Mouse (Mus musculus) stomach, embryonic 14.5 days (tissue): ENCODE data around the gene Ifrd2. TPM values are rescaled to one million over a fixed set of nuclear protein-coding genes. Genes with fewer than 3 reads are reported as not detected.

ENCODE experiments used
- ATAC-seq: fragments of 200-750 bp; cut with Nextera tagmentation; 2 replicates; pipeline ENCODE4 v1.8.0; 2017; ENCODE audit warnings: low read depth, moderate TSS enrichment; ENCODE audit not compliant: insufficient number of reproducible peaks, insufficient read depth, low FRiP score
- H3K27ac ChIP-seq: fragments of 300-500 bp; sonication (generic); 2 replicates; pipeline ENCODE4 v1.5.1; 2014; ENCODE audit warnings: mild to moderate bottlenecking, low read length, moderate library complexity, mixed read lengths
- H3K27me3 ChIP-seq: fragments of 300-500 bp; sonication (generic); 2 replicates; pipeline ENCODE4 v1.6.1; 2014; ENCODE audit warnings: low read length, control low read depth, mixed read lengths; ENCODE audit not compliant: control insufficient read depth, insufficient read depth
- H3K36me3 ChIP-seq: fragments of 300-500 bp; sonication (generic); 2 replicates; pipeline ENCODE4 v1.6.1; 2014; ENCODE audit warnings: mild to moderate bottlenecking, control low read depth, low read length, moderate library complexity, mixed read lengths; ENCODE audit not compliant: control insufficient read depth, insufficient read depth
- H3K4me1 ChIP-seq: fragments of 300-500 bp; sonication (generic); 2 replicates; pipeline ENCODE4 v1.6.1; 2014; ENCODE audit warnings: low read length, control low read depth, mixed read lengths; ENCODE audit not compliant: control insufficient read depth, insufficient read depth
- H3K4me2 ChIP-seq: fragments of 300-500 bp; sonication (generic); replicated peaks from 2 replicates; pipeline ENCODE4 v1.6.1; 2014; ENCODE audit warnings: low read depth, low read length, control low read depth
- H3K4me3 ChIP-seq: fragments of 300-500 bp; sonication (generic); 2 replicates; pipeline ENCODE4 v1.5.1; 2014; ENCODE audit warnings: low read depth, low read length, control low read depth
- H3K9ac ChIP-seq: fragments of 300-500 bp; sonication (generic); replicated peaks from 2 replicates; pipeline ENCODE4 v1.6.1; 2014; ENCODE audit warnings: low read depth, mild to moderate bottlenecking, control low read depth, low read length, moderate library complexity, mixed read lengths
- H3K9me3 ChIP-seq: fragments of 300-500 bp; sonication (generic); 2 replicates; pipeline ENCODE4 v1.6.1; 2016; ENCODE audit warnings: low read depth, low read length, control low read depth; ENCODE audit not compliant: control insufficient read depth
- WGBS: fragments of 180-500 bp; shearing (Covaris S2); extraction: QIAGEN DNeasy Blood & Tissue Kit; methylation state at CpG from one replicate; pipeline ENCODE4 v1.1.7; 2014; 5-methylcytosine and 5-hydroxymethylcytosine counted together
- polyA plus RNA-seq: library from polyadenylated mRNA; unstranded; fragments of >200 nt; fragmentation: Nextera tagmentation; extraction: Ambion mirVana; gene quantifications from 2 replicates; pipeline ENCODE4 v1.2.1, GENCODE M21; 2014

Gene Ifrd2
- polyA plus RNA-seq, 1 experiment from 2014 or later = 61.1 TPM

DNA sequence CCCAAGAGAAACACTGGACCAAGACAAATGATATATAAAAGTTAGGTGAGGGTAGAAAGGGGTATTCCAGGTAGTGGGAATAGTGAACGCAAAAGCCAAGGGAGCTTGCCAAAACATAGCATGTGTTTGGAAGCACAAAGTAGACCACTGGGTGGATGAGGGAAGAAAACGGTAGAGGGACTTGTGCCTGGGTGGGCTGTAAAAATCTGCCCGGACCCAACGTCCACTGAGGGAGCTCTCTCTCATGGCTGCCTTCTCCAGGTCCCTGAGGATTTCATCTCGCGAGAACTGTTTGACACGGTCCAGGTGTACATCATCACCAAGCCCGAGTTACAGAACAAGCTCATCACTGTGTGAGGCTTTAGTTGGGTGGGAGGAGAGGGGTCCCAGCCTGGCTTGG, 44.7 kb upstream of the Ifrd2 start:
- Histone ChIP-seq H3K36me3 (peaks cover 39% of the 10 kb centered on the region), H3K9me3 (no peaks in the 10 kb centered on the region), H3K27me3 (no peaks in the 10 kb centered on the region), H3K4me3 (peak overlapping the region; percentile 54), H3K4me1 (peaks cover 19% of the 10 kb centered on the region), H3K4me2 (peak overlapping the region; percentile 64), H3K9ac (no peak overlapping the region), H3K27ac (peak overlapping the region; percentile 21; the same call in 1 of the 2 replicates)
- WGBS = 20% methylated on average over 8 of the region's 8 CpGs
- no peak for ATAC-seq

DNA sequence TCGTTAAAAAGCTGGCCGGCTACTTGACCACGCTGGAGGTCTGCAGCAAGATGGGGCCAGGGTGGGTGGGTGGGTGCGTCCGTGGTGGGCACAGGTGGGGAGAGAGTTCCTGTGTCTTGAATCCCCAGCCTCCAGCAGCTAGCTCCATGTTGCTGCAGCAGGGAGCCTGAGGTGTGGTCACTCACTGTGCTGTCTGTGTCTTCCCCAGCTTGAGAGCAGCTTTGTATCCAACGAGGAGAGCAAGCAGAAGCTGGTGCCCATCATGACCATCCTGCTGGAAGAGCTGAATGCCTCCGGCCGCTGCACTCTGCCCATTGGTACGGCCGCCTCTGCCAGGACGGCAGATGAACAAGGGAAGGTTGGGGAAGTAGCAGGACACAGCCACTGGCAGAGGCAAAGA, 44.1 kb upstream of the Ifrd2 start:
- peak overlapping the region; percentile 64; the same call in 1 of the 2 replicates for H3K4me2 ChIP-seq
- no peaks in the 10 kb centered on the region for H3K27me3 ChIP-seq
- 80% methylated on average over 11 of the region's 11 CpGs for WGBS
- H3K4me1 ChIP-seq = peaks cover 19% of the 10 kb centered on the region
- ATAC-seq = no peak
- no peak overlapping the region for H3K27ac ChIP-seq
- peaks cover 33% of the 10 kb centered on the region for H3K36me3 ChIP-seq
- H3K9ac ChIP-seq = no peak overlapping the region; the same call in 1 of the 2 replicates
- H3K4me3 ChIP-seq = peak overlapping the region; percentile 54; the same call in 1 of the 2 replicates
- no peaks in the 10 kb centered on the region for H3K9me3 ChIP-seq

DNA sequence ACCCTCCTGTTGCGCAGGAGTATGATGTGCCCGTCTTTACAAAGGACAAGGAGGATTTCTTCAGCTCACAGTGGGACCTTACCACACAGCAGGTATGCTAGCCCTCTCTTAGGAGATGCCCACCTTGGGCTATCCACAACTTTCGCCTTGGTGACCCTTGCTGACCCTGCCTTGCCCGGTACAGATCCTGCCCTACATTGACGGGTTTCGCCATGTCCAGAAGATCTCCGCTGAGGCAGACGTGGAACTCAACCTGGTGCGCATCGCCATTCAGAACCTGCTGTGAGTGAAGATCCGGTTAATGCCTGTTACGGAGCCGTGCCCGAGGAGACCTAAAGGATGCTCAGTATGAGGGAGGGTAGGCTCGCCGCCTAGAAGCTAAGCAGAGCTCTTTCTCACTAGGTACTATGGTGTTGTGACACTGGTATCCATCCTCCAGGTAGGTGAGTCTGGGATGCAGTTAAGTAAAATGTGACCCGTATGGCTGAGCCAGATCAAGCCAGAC, 43.2 kb upstream of the Ifrd2 start:
- Histone ChIP-seq H3K9ac (no peak overlapping the region), H3K4me2 (no peak overlapping the region), H3K27ac (no peak overlapping the region), H3K36me3 (peaks cover 24% of the 10 kb centered on the region), H3K4me3 (no peak overlapping the region), H3K27me3 (no peaks in the 10 kb centered on the region), H3K9me3 (no peaks in the 10 kb centered on the region), H3K4me1 (peaks cover 19% of the 10 kb centered on the region)
- no peak for ATAC-seq
- 93% methylated on average over 17 of the region's 17 CpGs for WGBS

DNA sequence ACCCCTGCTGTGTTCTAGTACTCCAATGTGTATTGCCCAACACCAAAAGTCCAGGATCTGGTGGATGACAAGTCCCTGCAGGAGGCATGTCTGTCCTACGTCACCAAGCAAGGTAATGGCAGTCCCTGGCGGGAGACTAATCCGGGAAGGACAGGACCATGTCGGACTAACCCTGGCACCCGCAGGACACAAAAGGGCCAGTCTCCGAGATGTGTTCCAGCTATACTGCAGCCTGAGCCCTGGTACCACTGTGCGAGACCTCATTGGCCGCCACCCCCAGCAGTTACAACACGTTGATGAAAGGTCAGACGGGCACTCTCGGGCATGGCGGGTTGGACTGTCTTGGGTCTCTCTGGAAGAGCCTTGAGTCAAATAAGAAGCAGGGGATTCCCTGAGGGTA, 42.7 kb upstream of the Ifrd2 start:
- no peak for ATAC-seq
- H3K9ac ChIP-seq = no peak overlapping the region
- H3K27ac ChIP-seq = no peak overlapping the region
- H3K36me3 ChIP-seq = peaks cover 19% of the 10 kb centered on the region
- no peaks in the 10 kb centered on the region for H3K27me3 ChIP-seq
- H3K4me2 ChIP-seq = no peak overlapping the region
- H3K4me1 ChIP-seq = peaks cover 19% of the 10 kb centered on the region
- H3K9me3 ChIP-seq = no peaks in the 10 kb centered on the region
- 95% methylated on average over 12 of the region's 12 CpGs for WGBS
- no peak overlapping the region for H3K4me3 ChIP-seq

DNA sequence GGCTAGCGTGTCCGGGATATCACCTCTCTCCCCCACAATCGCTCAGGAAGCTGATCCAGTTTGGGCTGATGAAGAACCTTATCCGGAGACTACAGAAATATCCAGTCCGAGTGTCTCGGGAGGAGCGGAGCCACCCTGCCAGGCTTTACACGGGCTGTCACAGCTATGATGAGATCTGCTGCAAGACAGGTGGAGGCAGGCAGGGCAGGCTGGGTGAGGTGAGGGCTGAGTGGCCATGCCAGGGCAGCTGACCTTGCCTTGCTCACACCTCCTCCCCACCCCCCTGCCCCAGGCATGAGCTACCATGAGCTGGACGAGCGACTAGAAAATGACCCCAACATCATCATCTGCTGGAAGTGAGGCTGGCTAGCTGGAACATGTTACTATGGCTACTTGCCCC, 42.2 kb upstream of the Ifrd2 start:
- 83% methylated on average over 10 of the region's 10 CpGs for WGBS
- Histone ChIP-seq H3K27me3 (no peaks in the 10 kb centered on the region), H3K9ac (no peak overlapping the region), H3K27ac (no peak overlapping the region), H3K9me3 (no peaks in the 10 kb centered on the region), H3K4me3 (no peak overlapping the region), H3K4me1 (peaks cover 19% of the 10 kb centered on the region), H3K36me3 (peaks cover 16% of the 10 kb centered on the region), H3K4me2 (no peak overlapping the region)
- ATAC-seq = no peak

DNA sequence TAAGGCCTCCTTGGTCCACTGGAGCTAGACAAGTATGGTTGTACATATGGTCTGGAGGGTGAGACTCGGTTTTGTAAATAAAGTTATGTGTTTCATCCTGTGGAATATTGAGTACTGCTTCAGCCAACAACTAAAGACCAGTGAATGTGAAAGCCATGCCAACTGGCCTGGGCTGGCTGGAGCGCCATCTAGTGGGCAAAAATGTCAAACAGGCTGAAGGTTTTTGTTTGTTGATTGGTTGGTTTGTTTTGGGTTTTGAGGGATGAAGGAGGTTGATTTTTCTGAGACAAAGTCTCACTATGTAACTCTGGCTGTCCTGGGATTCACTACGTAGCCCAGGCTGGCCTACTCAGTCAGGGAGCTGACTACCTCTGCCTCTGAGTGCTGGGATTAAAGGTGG, 41.8 kb upstream of the Ifrd2 start:
- H3K9me3 ChIP-seq = no peaks in the 10 kb centered on the region
- no peak overlapping the region for H3K4me2 ChIP-seq
- peaks cover 16% of the 10 kb centered on the region for H3K36me3 ChIP-seq
- H3K27me3 ChIP-seq = no peaks in the 10 kb centered on the region
- WGBS = 14% methylated on average over 3 of the region's 3 CpGs
- peaks cover 18% of the 10 kb centered on the region for H3K4me1 ChIP-seq
- ATAC-seq = no peak
- no peak overlapping the region for H3K9ac ChIP-seq
- no peak overlapping the region for H3K27ac ChIP-seq
- H3K4me3 ChIP-seq = no peak overlapping the region

DNA sequence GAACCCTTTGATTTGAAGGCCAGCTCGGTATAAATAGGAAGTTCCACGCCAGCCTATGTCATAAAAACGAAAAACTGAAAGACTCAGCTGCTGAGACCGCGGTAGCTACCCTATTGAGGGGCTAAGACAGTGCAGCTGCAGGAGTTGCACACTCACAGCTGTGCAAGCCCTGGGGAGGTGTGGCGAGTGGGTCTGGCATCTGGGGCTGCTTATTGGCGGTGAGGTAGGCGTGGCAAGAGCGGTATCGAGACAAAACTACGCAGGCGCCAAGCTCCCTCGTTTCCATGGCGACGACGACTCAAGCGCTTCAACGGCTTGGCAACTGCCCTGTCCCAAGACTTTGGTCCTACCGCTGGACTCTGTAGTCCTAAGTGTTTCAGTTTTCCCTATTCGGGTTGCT, 40.4 kb upstream of the Ifrd2 start, which contains the start of gene Zmynd10:
Zmynd10 (plus strand) TSS at position 273 of the 400 bp plus-strand sequence.
- peak; percentile 65; the same call in 1 of the 2 replicates for ATAC-seq
- Histone ChIP-seq H3K27me3 (no peaks in the 10 kb centered on the region), H3K27ac (no peak within 1 kb of the TSS), H3K4me2 (peak within 1 kb of the TSS; percentile 39), H3K36me3 (peaks cover 16% of the 10 kb centered on the region), H3K9me3 (no peaks in the 10 kb centered on the region), H3K9ac (no peak within 1 kb of the TSS), H3K4me1 (peaks cover 23% of the 10 kb centered on the region), H3K4me3 (no peak within 1 kb of the TSS)
- 3% methylated on average over 20 of the region's 20 CpGs for WGBS

DNA sequence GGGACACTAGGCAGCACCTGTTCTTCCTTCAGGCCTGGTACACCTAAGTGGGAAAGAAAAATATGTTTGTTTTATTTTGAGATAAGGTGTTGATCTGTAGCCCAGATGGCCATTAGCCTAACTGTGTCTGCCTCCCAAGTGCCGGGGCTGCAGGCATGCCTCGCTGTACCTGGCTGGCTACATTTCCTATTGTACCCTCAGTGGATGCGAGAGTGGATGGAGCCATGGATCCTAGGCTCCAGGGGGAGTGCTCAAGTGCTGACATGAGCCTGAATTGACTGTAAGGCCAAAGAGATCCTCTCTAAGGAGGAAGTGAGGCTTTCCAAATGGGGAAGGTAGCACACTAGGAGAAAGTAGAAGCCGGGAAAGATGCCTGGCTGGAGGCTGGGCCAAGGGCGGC, 39.5 kb upstream of the Ifrd2 start:
- no peak overlapping the region for H3K9ac ChIP-seq
- no peak overlapping the region for H3K27ac ChIP-seq
- ATAC-seq = no peak
- H3K4me1 ChIP-seq = peaks cover 30% of the 10 kb centered on the region
- no peaks in the 10 kb centered on the region for H3K27me3 ChIP-seq
- H3K4me3 ChIP-seq = no peak overlapping the region
- WGBS = 76% methylated on average over 5 of the region's 5 CpGs
- H3K9me3 ChIP-seq = no peaks in the 10 kb centered on the region
- H3K36me3 ChIP-seq = peaks cover 16% of the 10 kb centered on the region
- no peak overlapping the region for H3K4me2 ChIP-seq

DNA sequence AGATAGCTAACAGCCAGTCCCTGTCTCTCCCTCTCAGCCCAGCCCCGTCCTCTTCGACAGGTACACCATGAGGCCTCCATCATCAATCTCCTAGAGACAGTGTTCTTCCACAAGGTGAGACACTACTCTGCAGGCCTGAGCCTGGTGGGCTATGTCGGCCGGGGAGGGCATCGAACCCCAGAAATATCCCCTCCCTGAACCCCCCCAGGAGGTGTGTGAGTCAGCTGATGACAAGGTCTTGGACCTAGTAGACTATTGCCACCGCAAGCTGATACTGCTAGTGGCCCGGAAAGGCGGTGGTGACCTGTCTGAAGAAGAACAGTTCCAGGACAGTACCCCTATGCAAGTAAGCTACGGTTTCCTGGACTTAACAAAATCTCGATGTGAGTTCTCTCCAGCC, 38.6 kb upstream of the Ifrd2 start:
- Histone ChIP-seq H3K9me3 (no peaks in the 10 kb centered on the region), H3K9ac (no peak overlapping the region), H3K27ac (no peak overlapping the region), H3K4me1 (peaks cover 39% of the 10 kb centered on the region), H3K27me3 (no peaks in the 10 kb centered on the region), H3K4me3 (no peak overlapping the region), H3K4me2 (no peak overlapping the region), H3K36me3 (peaks cover 13% of the 10 kb centered on the region)
- no peak for ATAC-seq
- 87% methylated on average over 10 of the region's 10 CpGs for WGBS
